Mouse (Mus musculus): ENCODE data around the gene Efcab9.

Efcab9 gene

GRCm38 (mm10) chr11:32493312-32493711, 38.6 kb downstream of the Efcab9 start:
- DNase-seq = no peak

- no peak for DNase-seq
Observed at GRCm38 (mm10) chr11:32491079-32491478, 40.8 kb downstream of the Efcab9 start.

DNA sequence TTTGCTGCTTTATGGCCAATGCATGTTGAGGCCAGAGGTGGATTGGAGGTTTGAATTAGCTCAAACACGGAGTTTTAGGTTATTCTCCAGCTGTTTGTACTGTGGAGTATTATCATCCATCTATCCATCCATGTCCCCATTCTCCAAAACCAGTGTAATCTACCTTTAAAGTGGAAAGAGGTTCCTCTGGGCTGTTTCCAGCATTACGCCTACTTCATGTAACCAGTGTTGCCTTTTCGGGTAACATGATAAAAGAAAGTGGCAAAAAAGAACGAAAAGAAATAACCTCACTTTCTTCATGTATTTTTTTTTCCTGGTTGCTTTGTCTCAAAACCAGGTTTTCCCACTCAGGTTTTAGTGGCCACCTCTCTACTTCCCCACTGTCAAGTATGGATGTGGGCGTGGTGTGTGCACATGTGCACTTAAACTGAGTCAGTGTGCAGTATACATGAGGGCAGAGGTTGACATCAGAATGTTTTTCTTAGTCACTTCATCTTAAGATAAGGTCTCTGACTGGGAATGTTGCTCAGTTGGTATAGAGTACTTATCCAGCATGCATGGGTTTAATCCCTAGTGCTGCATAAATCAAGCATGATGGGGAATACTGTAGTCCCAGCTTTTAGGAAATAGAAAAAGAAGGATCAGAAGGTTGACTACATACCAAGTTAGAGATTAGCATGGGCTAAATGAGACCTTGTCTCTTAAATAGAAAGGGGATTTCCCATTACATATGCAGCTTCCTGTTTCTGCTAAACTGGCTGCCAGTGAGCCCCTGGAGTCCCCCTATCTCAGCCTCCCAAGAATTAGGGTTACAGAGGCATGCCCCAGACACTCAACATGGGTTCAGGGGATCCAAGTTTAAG, 42.8 kb downstream of the Efcab9 start:
- DNase-seq = no peak

DNA sequence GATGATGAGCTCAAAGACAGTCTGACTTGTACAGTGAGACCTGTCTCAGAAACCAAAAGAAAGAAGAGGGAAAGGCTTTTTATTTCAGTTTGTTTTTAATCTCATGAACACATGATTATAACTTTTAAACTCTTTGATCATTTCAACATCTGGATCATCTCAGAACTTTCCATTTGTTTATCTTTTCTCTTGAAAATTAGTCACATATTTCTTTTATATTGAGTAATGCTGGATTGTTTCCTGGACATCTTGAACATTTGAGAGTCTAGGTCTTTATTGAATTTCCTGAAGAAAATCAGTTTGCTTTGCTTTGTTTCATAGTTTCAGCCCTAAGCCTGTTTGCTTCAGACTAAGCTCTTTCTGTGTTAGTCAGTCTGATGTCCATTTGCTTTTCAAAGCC, 43.5 kb downstream of the Efcab9 start:
- no peak for DNase-seq

DNA sequence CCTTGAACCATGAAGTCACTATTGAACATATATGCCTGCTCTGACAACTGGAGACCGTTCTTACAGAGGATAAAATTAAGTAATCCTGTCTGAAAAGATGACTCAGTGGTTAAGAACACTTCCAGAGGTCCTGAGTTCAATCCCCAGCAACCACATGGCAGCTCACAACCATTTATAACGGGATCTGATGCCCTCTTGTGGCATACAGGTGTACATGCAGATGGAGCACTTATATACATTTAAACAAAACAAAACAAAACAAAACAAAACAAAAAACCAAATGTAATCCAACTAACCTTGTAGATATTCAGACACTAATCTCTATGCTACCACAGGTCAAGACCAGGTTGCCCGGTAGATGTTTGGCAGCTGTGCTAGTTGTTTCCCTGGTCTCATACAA, 44.4 kb downstream of the Efcab9 start:
- DNase-seq = no peak

- DNase-seq = no peak
Observed at GRCm38 (mm10) chr11:32486621-32487020, 45.3 kb downstream of the Efcab9 start.

DNA sequence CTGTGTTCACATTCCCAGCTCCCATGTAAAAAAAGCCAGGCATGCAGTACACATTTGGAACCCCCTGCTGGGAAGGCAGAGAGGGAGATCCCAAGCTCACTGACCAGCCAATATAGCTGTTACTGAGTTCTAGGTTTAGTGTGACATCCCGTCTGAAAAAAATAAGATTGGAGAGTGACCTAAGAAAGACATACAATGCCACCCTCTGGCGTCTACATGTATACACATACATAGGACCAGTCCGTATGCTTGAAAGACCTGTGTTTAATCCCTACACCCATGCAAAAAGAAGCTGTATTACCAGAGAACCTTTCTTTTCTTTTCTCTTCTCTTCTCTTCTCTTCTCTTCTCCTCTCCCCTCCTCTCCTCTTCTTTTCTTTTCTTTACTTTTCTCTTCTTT, 46.6 kb downstream of the Efcab9 start:
- no peak for DNase-seq

DNA sequence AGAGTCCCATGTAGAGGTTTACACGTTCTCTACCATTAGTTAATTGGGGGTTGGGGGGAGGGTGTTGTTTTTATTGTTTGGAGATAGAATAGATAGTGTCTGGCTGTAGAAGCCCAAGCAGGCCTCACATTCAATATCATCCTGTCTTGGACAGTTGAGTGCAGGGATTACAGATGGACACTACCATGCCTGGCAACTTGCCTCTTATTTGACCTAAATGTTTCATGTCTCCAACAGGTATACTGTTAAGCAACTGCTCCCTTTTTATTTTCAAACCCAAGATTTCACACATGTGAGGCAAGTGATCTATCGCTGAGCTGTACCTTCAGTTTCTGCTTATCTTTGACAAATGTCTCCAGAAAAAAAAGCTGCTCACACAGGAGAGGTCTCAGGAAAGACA, 50.4 kb downstream of the Efcab9 start:
- no peak for DNase-seq

- DNase-seq = no peak
Observed at GRCm38 (mm10) chr11:32475487-32476236, 56.2 kb downstream of the Efcab9 start.

DNA sequence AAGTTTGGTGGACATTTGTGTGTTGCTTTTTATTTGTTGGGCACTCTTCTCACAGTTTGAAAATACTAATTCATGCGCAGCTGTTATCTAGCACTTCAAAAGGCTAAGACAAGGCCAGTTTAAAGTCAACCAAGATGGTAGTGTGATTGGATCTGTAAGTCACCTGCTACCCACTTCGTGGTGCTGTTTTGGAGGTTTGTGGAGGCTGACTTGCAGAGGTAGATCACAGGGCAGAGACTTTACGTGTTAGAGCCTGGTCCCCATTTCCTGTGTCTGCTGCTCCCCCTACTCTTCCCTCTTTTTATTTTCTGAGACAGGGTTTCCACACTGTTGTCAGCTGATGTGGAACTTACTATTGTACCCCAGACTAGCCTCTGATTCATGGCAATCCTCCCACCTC, 57.2 kb downstream of the Efcab9 start:
- no peak for DNase-seq
